Comparison of ENCODE assay signal across 16 mouse cellular contexts in the genomic region with DNA sequence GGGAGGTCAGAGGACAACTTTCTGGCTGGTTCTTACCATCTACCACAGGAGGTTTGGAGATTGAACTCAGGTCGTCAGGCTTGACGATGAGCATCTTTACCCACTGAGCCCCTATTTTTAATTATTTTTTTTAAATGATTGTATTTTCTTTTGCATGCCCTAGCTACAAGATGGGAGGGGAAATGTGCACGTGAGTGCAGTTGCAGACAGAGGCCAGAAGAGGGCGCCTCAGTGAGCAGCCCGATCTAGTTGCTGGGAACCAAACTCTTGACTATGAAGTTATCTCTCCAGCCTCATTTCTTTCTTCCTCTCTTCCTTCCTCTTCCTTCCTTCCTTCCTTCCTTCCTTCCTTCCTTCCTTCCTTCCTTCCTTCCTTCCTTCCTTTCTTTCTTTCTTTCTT.
DNase-seq lines count a peak whose midpoint lies in the region; ATAC-seq and TF ChIP-seq lines count a peak whose summit lies in the region.
"Had no signal": no experiment of that assay in that cellular context is flagged by ENCODE, and none has a peak within 500 bp of the region (broad histone marks: within the 10 kb centered on the region; RNA-seq: fewer than 3 reads in every experiment).

No protein-coding gene starts in this region.

- peak; percentile 41 for TF ChIP-seq CTCF in gastrocnemius, adult 2 months (IDR thresholded peaks at IDR 0.05)
- TF ChIP-seq CTCF in liver, embryonic 14.5 days (IDR thresholded peaks at IDR 0.05; ENCODE audit: low read depth), result peak; percentile 59
- peak; percentile 68 for TF ChIP-seq CTCF in E14TG2a.4 (conservative IDR thresholded peaks at IDR 0.05; ENCODE audit: low read length)
- TF ChIP-seq CTCF in bone marrow macrophage, adult 2 months (IDR thresholded peaks at IDR 0.05; ENCODE audit: low read depth, low read length), result 0 out of 2 replicates have a peak, but pooled peaks have one; percentile 24

- H3K4me1 ChIP-seq in liver, embryonic 14.5 days (replicated peaks; ENCODE audit: control insufficient read depth in 2 of 2, insufficient read depth in 2 of 2, low read length in 1 of 2), result no peaks in the 10 kb centered on the region
- peaks cover 13% of the 10 kb centered on the region for H3K4me1 ChIP-seq in E14TG2a.4 (replicated peaks; ENCODE audit: low read depth, low read length)
- 0 out of 2 replicates have a peak, but pooled peaks cover 2% of the 10 kb centered on the region for H3K4me1 ChIP-seq in bone marrow macrophage, adult 2 months (ENCODE audit: control insufficient read depth, insufficient read depth, low read length)
- H3K4me1 ChIP-seq: hindbrain, embryonic 10.5 days; liver, embryonic 15.5 days; midbrain, embryonic 15.5 days had no signal

- ATAC-seq in liver, embryonic 14.5 days (ENCODE audit: insufficient read depth), result no peak
- ATAC-seq: midbrain, embryonic 15.5 days had no signal

- no peak overlapping the region for H3K4me3 ChIP-seq in gastrocnemius, adult 2 months
- no peak overlapping the region for H3K4me3 ChIP-seq in liver, embryonic 14.5 days (ENCODE audit: insufficient read depth in 1 of 2, low read depth in 2 of 2, low read length in 2 of 2)
- no peak overlapping the region for H3K4me3 ChIP-seq in E14TG2a.4 (replicated peaks; ENCODE audit: low read length)
- H3K4me3 ChIP-seq in bone marrow macrophage, adult 2 months (ENCODE audit: insufficient read depth, low read length), result no peak overlapping the region
- H3K4me3 ChIP-seq: heart, embryonic 13.5 days; hindbrain, embryonic 10.5 days; liver, embryonic 15.5 days; midbrain, embryonic 15.5 days had no signal

- H3K27me3 ChIP-seq in liver, embryonic 14.5 days (ENCODE audit: control insufficient read depth, insufficient read depth, low read length), result no peaks in the 10 kb centered on the region
- H3K27me3 ChIP-seq in E14TG2a.4 (ENCODE audit: insufficient read depth, low read length), result peaks cover 15% of the 10 kb centered on the region; the same call in 1 of the 2 replicates
- H3K27me3 ChIP-seq: heart, embryonic 13.5 days; liver, embryonic 15.5 days had no signal

- H3K9ac ChIP-seq in liver, embryonic 14.5 days (replicated peaks), result no peak overlapping the region
- H3K9ac ChIP-seq: heart, embryonic 13.5 days; liver, embryonic 15.5 days; midbrain, embryonic 15.5 days had no signal

- no peak overlapping the region for H3K4me2 ChIP-seq in liver, embryonic 14.5 days (ENCODE audit: low read depth)
- H3K4me2 ChIP-seq: heart, embryonic 13.5 days; liver, embryonic 15.5 days; midbrain, embryonic 15.5 days had no signal

- H3K36me3 ChIP-seq in liver, embryonic 14.5 days (replicated peaks; ENCODE audit: control insufficient read depth, insufficient read depth, low read depth), result no peaks in the 10 kb centered on the region
- H3K36me3 ChIP-seq in E14TG2a.4 (ENCODE audit: insufficient read depth, low read length), result no peaks in the 10 kb centered on the region
- H3K36me3 ChIP-seq: heart, embryonic 13.5 days; hindbrain, embryonic 10.5 days; liver, embryonic 15.5 days; midbrain, embryonic 15.5 days had no signal

- no peak for DNase-seq in gastrocnemius, adult 2 months
- no peak for DNase-seq in gastrocnemius, postnatal 10 days
- DNase-seq in liver, embryonic 14.5 days (ENCODE audit: low read depth in 3 of 3, low spot score in 3 of 3), result no peak
- DNase-seq in liver, result no peak
- no peak for DNase-seq in cerebellum, adult 18-20 months
- no peak for DNase-seq in heart, postnatal 14 days
- DNase-seq: adrenal gland, postnatal 10 days; cerebellum, adult 9-11 months; kidney, postnatal 14 days had no signal

- no peak for TF ChIP-seq POLR2A in bone marrow macrophage, adult 2 months (IDR thresholded peaks at IDR 0.05; ENCODE audit: borderline replicate concordance, low read depth, low read length)

- H3K27ac ChIP-seq in gastrocnemius, adult 2 months, result no peak overlapping the region
- no peak overlapping the region for H3K27ac ChIP-seq in liver, embryonic 14.5 days
- H3K27ac ChIP-seq in bone marrow macrophage, adult 2 months (ENCODE audit: insufficient read depth, low read depth, low read length), result no peak overlapping the region
- H3K27ac ChIP-seq: heart, embryonic 13.5 days; hindbrain, embryonic 10.5 days; liver, embryonic 15.5 days; macrophage; midbrain, embryonic 15.5 days had no signal

- intact Hi-C loops in gastrocnemius, adult 2 months (cut with DNase I), result no loop called here
- intact Hi-C loops in heart, postnatal 14 days (cut with DNase I), result no loop called here

- no peak for TF ChIP-seq EP300 in liver, embryonic 14.5 days (IDR thresholded peaks at IDR 0.05; ENCODE audit: low read depth)

- no peaks in the 10 kb centered on the region for H3K9me3 ChIP-seq in liver, embryonic 14.5 days (ENCODE audit: control insufficient read depth, low read length)
- H3K9me3 ChIP-seq in E14TG2a.4 (ENCODE audit: low read length), result 0 out of 2 replicates have a peak, but pooled peaks cover 4% of the 10 kb centered on the region
- H3K9me3 ChIP-seq: liver, embryonic 15.5 days; midbrain, embryonic 15.5 days had no signal

- WGBS in liver, embryonic 14.5 days (ENCODE audit: insufficient replicate concordance), result 64% methylated on average over 5 of the region's 5 CpGs
